Mouse (Mus musculus) G1E (cell line): Measurements from ENCODE around the gene Ptprcap. TPM values are rescaled to one million over a fixed set of nuclear protein-coding genes. Genes with fewer than 3 reads are reported as not detected.
"Not testable (repeated sequence)": the region's sequence is repeated elsewhere in the genome, so short reads cannot be mapped to it uniquely, and the experiment has no call there.

Source experiments
- ATAC-seq: 2 replicates; pipeline ENCODE4 v1.8.0; 2016; ENCODE audit warnings: mild to moderate bottlenecking; ENCODE audit not compliant: insufficient number of reproducible peaks, poor library complexity, low FRiP score, severe bottlenecking; ENCODE audit errors: extremely low read depth
- DNase-seq: peaks from one replicate; pipeline ENCODE4 v3.0.0; 2012; ENCODE audit warnings: low spot score
- H3K27me3 ChIP-seq: 2 replicates; pipeline ENCODE4 v1.6.1; 2012; ENCODE audit warnings: mild to moderate bottlenecking, low read length, inconsistent platforms; ENCODE audit not compliant: insufficient read depth
- H3K36me3 ChIP-seq: replicated peaks from 2 replicates; pipeline ENCODE3; 2012; ENCODE audit warnings: mild to moderate bottlenecking, inconsistent platforms
- H3K4me1 ChIP-seq: 2 replicates; pipeline ENCODE4 v1.6.1; 2012; ENCODE audit warnings: low read depth, low read length, inconsistent platforms, mixed read lengths; ENCODE audit not compliant: insufficient read depth
- H3K4me3 ChIP-seq: 2 replicates; pipeline ENCODE4 v1.5.1; 2012; ENCODE audit warnings: low read depth, mild to moderate bottlenecking, inconsistent platforms, low read length, moderate library complexity, mixed read lengths
- H3K9me3 ChIP-seq: replicated peaks from 2 replicates; pipeline ENCODE4 v1.6.1; 2012; ENCODE audit warnings: inconsistent platforms
- CTCF ChIP-seq: IDR thresholded peaks from 2 replicates; pipeline ENCODE4 v1.5.1; 2012; ENCODE audit warnings: low read depth, low read length, inconsistent platforms, mixed read lengths
- GATA1 ChIP-seq: IDR thresholded peaks from 2 replicates; pipeline ENCODE4 v1.6.1; 2012; ENCODE audit warnings: borderline replicate concordance, low read length, inconsistent platforms, mixed read lengths
- GATA2 ChIP-seq: IDR thresholded peaks from 2 replicates; pipeline ENCODE4 v1.6.1; 2012; ENCODE audit warnings: low read depth, low read length, inconsistent platforms, borderline replicate concordance
- POLR2AphosphoS5 ChIP-seq: IDR thresholded peaks from 2 replicates; pipeline ENCODE4 v1.6.1; 2012; ENCODE audit warnings: low read depth, low read length, inconsistent platforms; ENCODE audit not compliant: insufficient replicate concordance
- TAL1 ChIP-seq: conservative IDR thresholded peaks from 2 replicates; pipeline ENCODE4 v1.6.1; 2012; ENCODE audit warnings: low read depth, low read length, inconsistent platforms, mixed read lengths
- polyA plus RNA-seq: library from polyadenylated mRNA; stranded (reverse); fragments of >175 nt; gene quantifications from 2 replicates; pipeline ENCODE4 v1.2.3, GENCODE M21; 2012
- total RNA-seq, 2 experiments: library from RNA; stranded (forward) in 1 of 2; stranded (reverse) in 1 of 2; fragments of 200-1000 nt in 1 of 2; fragments of >200 nt in 1 of 2; fragmentation: Nextera tagmentation in 1 of 2; gene quantifications; 2 replicates each; pipeline ENCODE4 v1.2.3; 2014 to 2017

Ptprcap gene
- total and polyA plus RNA-seq, 3 experiments = 34.6 to 261 (median 88.5) TPM

DNA sequence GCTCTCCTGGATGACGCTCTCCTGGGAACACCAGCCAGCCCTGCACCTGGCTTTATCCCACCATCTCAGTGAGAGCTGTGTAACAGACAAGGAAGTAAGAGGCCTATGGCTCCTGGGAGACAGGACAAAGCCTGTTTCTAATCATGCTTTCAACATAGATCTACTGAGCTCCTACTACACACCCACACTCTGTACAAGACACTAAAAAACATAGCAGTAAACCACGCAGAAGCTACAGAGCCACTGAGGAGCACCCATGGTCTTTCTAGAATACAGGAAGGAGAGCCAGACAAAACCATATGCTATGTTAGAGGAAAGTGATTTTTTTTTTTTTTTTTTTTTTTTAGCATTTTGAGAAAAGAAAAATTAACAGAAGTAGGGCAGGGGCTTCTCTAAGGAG lies 35.1 kb upstream of the Ptprcap start:
- Histone ChIP-seq H3K9me3 (no peaks in the 10 kb centered on the region), H3K4me1 (peaks cover 64% of the 10 kb centered on the region), H3K36me3 (peaks cover 58% of the 10 kb centered on the region), H3K27me3 (no peaks in the 10 kb centered on the region), H3K4me3 (no peak overlapping the region)
- ATAC-seq (no peak), DNase-seq (no peak)
- TF ChIP-seq POLR2AphosphoS5 (no peak), GATA1 (no peak), TAL1 (no peak), GATA2 (no peak), CTCF (no peak)

DNA sequence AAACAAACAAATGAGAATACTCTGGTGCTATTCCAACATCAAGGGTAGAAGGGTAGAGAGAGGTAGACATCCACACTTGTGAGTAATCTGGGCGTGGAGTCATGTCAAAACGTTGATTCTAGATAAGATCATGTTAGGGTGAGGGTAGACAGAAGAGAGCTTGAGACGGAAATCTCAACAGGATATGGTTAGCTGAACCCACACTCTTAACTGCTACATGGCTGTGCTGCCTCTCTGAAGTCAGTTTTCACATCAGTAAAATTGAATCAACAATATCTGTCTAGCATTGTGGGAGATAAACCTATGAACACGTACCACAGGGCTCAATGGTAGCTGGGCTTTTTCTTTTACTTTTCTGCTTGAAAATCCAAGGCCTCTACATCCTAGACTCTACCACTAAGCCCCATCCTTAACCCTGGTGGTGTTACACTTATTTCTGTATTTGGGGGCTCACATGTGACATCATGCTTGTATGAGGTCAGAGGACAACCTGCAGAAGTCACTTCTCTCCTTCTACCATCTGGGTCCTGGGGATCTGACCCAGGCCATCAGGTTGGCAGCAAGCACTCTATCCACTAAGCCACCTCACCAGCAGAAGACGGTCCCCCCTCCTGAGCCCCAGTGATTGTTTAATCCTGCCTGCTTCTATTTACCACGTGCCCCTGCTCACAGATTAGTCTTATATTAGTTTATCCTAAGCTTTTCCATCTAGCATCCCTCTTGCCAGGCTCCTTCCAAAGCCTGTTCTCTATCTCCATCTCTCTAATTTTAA lies 33.5 kb upstream of the Ptprcap start:
- peaks cover 64% of the 10 kb centered on the region for H3K4me1 ChIP-seq
- peaks cover 45% of the 10 kb centered on the region for H3K36me3 ChIP-seq
- TF ChIP-seq GATA1 (no peak), TAL1 (no peak), POLR2AphosphoS5 (no peak), CTCF (no peak), GATA2 (no peak)
- DNase-seq = no peak
- ATAC-seq = no peak
- peak overlapping the region; percentile 73; the same call in 1 of the 2 replicates for H3K4me3 ChIP-seq
- H3K27me3 ChIP-seq = no peaks in the 10 kb centered on the region
- H3K9me3 ChIP-seq = no peaks in the 10 kb centered on the region

DNA sequence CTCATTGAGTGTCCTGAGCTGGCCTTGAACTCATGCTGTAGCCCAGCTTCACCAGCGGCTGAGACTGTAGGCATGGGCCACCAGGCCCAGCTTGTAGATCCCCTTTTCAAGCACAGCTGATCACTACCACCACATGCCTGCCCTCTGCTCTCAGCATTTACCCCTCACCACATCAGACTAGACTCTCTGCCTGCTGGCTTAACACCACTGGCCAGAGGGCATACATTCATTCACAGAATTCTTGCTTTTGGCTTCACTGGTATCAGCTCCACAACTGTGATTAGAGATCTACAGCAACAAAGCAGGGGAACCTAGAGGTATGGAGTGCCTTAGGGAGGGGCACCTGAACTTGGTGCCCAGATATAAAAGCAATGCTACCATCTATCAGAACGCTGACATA lies 32.9 kb upstream of the Ptprcap start:
- H3K36me3 ChIP-seq = peaks cover 39% of the 10 kb centered on the region
- TF ChIP-seq CTCF (no peak), TAL1 (no peak), GATA2 (no peak), GATA1 (no peak), POLR2AphosphoS5 (no peak)
- H3K4me3 ChIP-seq = peak overlapping the region; percentile 73; the same call in 1 of the 2 replicates
- ATAC-seq = no peak
- H3K4me1 ChIP-seq = peaks cover 64% of the 10 kb centered on the region
- DNase-seq = no peak
- no peaks in the 10 kb centered on the region for H3K9me3 ChIP-seq
- no peaks in the 10 kb centered on the region for H3K27me3 ChIP-seq

DNA sequence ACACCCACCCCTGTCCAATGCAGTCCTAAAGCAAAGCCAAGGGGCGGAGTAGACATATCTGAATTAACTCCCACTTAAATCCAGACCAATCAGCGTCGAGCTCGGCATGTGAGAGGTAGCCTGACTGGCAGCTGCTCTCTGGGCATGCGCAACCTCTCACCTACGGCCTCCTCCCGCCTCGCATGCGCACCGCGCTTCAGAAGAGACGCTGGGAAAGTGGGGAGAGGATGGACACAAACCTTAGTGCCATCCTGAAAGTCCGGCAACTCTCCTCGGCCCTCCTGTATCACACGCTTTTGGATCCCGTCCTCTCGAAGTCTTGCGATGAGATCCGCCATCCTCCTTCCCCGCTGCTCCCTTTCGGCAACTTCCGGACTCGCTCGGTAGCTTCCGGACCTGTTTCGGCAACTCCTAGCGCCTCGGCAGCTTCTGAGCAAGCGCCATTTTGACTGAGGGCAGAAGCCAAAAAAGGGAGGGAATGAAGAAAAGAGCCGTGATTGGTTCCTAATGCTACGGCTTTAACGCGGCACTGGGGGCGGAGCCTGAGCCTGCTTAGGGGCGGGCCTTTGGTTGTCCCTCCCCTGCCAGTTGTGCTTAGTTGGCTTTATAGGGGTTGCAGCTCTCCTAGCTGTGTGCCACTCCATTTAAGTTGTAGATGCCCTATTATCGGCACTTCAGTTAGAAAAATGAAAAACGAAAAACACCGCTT lies 32.2 kb upstream of the Ptprcap start:
- peaks cover 66% of the 10 kb centered on the region for H3K4me1 ChIP-seq
- no peaks in the 10 kb centered on the region for H3K27me3 ChIP-seq
- peaks cover 31% of the 10 kb centered on the region for H3K36me3 ChIP-seq
- ATAC-seq = peak; percentile 73
- peak; percentile 80 for DNase-seq
- no peaks in the 10 kb centered on the region for H3K9me3 ChIP-seq
- H3K4me3 ChIP-seq = peak overlapping the region; percentile 73
- TF ChIP-seq POLR2AphosphoS5 = no peak
- TF ChIP-seq CTCF = no peak
- no peak for TF ChIP-seq GATA1
- no peak for TF ChIP-seq TAL1
- TF ChIP-seq GATA2 = no peak

DNA sequence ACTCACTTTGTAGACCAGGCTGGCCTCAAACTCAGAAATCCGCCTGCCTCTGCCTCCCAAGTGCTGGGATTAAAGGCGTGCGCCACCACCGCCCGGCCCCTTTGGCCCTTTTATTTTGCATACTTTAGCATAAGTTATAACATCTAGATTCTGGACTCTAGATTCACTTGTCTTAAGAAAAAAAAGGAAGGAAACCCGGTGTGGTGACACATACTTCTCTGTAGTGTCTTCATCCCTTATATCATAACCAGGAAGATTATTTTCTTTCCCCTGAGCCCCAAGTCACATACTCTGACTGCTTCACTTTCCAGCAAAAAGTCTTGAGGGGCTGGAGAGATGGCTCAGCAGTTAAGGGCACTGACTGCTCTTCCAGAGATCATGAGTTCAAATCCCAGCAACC lies 31.5 kb upstream of the Ptprcap start:
- H3K27me3 ChIP-seq, H3K4me3 ChIP-seq, H3K9me3 ChIP-seq, DNase-seq, ATAC-seq: not testable (repeated sequence)
- Histone ChIP-seq H3K36me3 (peaks cover 26% of the 10 kb centered on the region), H3K4me1 (peaks cover 72% of the 10 kb centered on the region)

DNA sequence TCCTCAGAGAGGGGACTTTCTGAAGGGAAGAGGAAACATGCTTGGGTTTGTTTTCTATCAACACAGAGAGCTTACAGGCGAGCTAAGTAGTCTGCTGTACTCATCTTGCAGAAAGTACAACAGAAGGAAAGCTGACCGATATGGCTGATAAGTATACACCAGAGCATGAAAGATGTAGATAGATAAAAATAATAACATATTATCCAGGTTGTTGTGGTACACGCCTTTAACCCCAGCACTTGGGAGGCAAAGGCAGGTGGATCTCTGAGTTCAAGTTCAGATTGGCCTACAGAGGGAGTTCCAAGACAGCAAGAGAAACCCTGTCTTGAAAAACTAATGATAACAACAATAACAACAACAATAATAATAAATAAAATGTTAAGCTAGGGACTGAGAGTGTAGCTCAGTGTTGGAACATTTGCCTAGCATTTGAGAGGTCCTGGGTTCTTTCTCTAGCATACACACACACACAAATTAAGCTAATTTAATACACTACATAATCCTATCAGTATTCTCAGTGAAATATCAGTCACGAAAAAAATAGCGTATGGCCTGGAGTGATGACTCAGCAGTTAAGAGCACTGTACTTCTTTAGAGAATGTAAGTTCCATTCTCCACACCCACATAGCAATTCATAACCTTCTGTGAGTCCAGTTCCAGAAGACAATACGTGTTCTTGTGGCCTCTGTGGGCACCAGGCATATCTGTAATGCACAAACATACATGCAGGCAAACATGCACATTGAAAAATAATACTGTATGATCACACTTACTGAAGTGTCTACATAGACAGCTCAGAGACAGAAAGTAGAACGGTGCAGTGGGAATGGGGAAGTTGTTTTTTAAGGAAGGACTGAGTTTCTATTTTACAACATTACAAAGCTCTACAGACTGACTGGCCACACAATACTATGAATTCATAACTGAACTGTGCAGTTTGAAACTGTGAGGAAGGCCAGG lies 30.7 kb upstream of the Ptprcap start:
- DNase-seq = no peak
- Histone ChIP-seq H3K27me3 (no peaks in the 10 kb centered on the region), H3K36me3 (peaks cover 26% of the 10 kb centered on the region), H3K4me1 (peaks cover 80% of the 10 kb centered on the region), H3K9me3 (no peaks in the 10 kb centered on the region), H3K4me3 (no peak overlapping the region; the same call in 1 of the 2 replicates)
- ATAC-seq = no peak
- TF ChIP-seq CTCF (no peak), TAL1 (no peak), GATA2 (no peak)
